Mouse (Mus musculus) embryonic stem cell, embryonic (primary cell): ENCODE measurements at regions not wholly inside any gene's neighbourhood (a gene's known extent, or its start where the extent isn't known, plus 50 kb on each side); places are given as distances from the start of the nearest gene placed in this dataset.
"Not testable (repeated sequence)": the region's sequence is repeated elsewhere in the genome, so short reads cannot be mapped to it uniquely, and the experiment has no call there.

ENCODE experiments used
- CTCF ChIA-PET, 4 experiments: fragments of 300-600 bp in 2 of 4; fragments of 350-600 bp in 2 of 4; sonication (Branson Sonifier 250); formaldehyde crosslinking; loops; one replicate each; lab custom pipeline; 2022; ENCODE audit warnings: inconsistent platforms in 2 of 4; lab: Charles Lee
- POLR2A ChIA-PET, 4 experiments: fragments of 300-600 bp in 2 of 4; fragments of 350-600 bp in 2 of 4; sonication (Branson Sonifier 250); formaldehyde crosslinking; loops; one replicate each; lab custom pipeline; 2022; ENCODE audit warnings: antibody characterized with exemption in 4 of 4, inconsistent platforms in 1 of 4; lab: Charles Lee

DNA sequence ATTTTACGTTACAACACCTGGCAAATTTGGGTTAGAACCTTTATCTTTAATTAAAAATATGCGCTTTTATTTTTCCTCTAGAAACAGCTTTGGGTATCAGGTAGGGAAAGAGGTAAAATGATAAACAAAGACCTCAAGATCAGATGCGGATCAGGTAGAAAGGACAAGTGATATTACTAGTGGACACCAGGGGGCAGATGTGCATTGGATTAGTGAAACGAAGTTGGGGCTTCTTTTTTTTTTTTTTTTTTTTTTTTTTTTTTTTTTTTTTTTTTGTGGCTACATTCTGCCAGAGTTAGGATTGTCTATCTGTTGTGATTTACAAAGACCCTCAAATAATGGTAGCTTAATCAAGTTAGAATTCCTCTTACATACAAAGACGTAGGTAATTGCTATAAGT lies 153.8 kb downstream of the Cd109 start:
- CTCF ChIA-PET: no interaction called here
- POLR2A ChIA-PET: interaction anchor here in 1 of 4 experiments (1.0 kb wide), 1 partner anchor 224 kb away, joined by 3 read pairs; no protein-coding TSS in a partner anchor

DNA sequence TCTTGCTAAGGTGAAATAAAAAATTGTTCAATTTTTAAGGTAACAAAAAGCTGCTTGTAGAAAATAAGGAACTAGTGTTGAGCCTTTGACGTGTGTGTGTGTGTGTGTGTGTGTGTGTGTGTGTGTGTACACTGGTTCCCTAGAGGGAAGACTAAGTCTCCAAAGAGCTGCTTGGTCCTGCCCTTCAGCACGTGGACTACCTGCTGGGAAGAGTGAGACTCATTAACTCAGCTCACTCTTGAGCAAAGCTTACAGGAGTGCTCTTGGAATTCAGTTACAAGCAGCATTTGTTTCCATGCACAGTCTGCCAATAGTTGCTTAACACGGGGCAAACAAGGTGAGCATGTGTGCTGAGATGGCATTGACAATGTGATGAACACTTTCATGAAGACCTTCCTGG lies 158.6 kb downstream of the Cd109 start:
- POLR2A ChIA-PET: no interaction called here
- CTCF ChIA-PET: interaction anchor here in 1 of 4 experiments (0.7 to 0.8 kb wide), 2 partner anchors 134 to 642 kb away, joined by 4 read pairs; no protein-coding TSS in a partner anchor

DNA sequence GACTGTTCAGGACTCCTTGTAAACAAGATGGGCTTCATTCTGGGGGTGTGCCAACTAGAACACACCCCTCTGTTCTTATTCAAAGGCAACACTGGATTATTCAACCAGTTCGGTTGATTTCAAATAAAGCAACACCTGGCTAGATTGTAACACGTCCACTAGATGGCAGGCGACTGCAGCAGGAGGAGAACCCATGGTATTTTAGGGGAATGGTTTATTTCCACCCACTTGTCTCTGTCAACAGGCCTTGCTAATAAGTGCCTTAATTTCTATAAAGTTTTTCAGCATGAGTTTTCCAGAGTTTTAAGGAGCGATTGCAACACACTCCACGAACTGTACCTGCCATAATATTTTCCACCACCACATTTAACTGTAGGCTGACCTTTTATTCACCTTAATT lies 160.1 kb downstream of the Cd109 start:
- ChIA-PET CTCF (interaction anchor here in 3 of 4 experiments (0.6 to 1.0 kb wide), 5 partner anchors 8 to 947 kb away, joined by 3 to 4 read pairs (median 3); no protein-coding TSS in a partner anchor), POLR2A (no interaction called here)

DNA sequence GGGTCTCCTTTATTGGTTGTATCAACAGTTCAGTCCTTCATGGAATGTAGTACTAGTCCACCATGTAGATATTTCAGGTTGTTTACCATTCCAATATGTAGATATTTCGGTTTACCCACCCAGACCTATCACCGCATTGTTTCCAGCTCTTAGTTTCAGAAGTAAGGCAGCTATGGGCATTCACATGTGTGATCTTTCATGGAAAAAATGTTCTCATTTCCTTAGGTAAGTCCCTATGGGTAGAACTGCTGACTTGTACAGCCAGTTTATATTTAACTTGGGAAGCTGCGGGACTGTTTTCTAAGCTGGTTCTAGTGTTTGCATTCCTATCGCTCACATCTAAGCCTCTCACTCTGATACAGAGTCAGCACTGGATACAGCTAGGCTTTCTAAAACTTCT lies 165.2 kb downstream of the Cd109 start:
- ChIA-PET CTCF (interaction anchor here in 1 of 4 experiments (1.2 kb wide), 1 partner anchor 941 kb away, joined by 4 read pairs; no protein-coding TSS in a partner anchor), POLR2A (interaction anchor here in 1 of 4 experiments (0.7 kb wide), 1 partner anchor 942 kb away, joined by 3 read pairs; no protein-coding TSS in a partner anchor)

DNA sequence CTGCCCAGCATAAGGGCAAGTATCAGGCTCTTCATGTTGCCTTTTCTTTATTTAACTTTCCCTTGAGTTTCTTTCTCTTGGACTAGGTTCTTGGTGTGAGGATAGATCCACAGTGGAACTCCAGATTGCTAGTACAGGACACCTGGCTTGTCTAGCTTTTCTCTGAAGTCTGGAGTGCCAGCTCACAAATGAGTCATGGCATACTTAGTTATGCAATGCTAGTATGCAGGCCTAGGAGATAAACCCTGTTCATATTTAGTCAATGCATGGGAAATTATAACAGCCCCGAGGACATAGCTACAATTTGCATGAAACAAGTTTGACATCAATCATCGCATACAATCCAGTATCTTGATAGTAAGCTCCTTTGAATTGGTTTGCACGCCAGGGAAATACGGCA lies 167.0 kb downstream of the Cd109 start:
- CTCF ChIA-PET: no interaction called here
- POLR2A ChIA-PET: no interaction called here

DNA sequence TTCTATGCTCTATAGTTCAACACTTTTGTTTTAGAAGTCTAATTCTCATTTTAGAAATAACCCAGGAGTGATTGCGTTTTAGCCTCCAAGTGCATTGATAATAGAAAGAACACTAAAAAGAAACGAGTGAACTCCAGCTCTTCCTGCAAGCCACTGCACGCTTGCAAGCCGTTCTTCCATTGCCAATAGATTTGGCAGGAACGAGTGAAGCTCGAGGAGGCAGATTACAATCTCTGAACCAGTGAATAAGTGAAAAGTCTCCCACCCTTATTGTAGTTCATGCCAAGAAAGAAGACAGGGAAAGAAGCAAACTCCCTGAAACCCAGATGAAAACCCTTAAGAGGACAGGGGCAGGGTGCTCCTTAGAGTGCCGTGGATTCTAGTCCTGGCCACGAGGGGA lies 167.5 kb downstream of the Cd109 start:
- ChIA-PET CTCF (interaction anchor here in 1 of 4 experiments (1.5 kb wide), 1 partner anchor 938 kb away, joined by 4 read pairs; no protein-coding TSS in a partner anchor), POLR2A (no interaction called here)

DNA sequence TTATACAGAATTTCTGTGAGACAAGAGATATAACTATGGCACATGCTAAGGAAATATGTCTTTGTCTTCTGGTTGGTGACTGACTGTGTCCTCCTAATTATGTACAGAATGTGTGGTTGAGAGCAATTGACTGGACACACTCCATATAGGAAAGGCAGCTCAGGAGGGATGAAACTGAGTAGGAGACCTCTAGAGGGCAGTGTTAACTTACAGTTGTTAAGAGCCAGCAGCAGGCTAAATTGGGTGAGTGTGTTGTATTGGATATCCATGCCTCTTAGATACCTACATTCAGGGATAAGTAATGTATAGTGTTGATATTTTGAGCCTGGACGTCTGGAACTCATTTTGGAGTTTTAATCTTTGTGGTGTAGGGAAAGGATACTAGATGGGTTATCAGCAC lies 172.5 kb downstream of the Cd109 start:
- ChIA-PET POLR2A (no interaction called here), CTCF (interaction anchor here (0.6 to 1.5 kb wide), 8 partner anchors 142 to 934 kb away, joined by 3 to 10 read pairs (median 4); no protein-coding TSS in a partner anchor)

DNA sequence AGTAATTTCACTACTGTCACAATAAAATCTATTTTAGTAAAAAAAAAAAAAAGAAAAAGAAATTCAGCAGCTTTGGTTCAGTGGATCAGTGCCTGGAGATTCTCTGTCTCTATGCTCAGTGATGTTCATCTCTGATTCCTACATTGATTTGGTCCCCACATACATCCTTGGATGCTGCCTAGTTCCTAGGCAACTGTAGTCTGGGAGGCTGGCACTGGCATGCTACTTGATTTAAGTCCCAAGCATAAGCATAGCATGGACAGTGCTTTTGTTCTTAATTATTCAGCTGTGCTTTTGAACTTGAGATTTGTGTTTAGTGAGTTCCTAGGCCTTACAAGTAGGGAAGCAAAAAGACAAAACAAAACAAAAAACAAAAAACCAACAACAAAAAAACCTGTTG lies 174.4 kb downstream of the Cd109 start:
- CTCF ChIA-PET: interaction anchor here in 1 of 4 experiments (1.0 kb wide), 1 partner anchor 144 kb away, joined by 3 read pairs; no protein-coding TSS in a partner anchor
- POLR2A ChIA-PET: interaction anchor here in 1 of 4 experiments (0.6 kb wide), 1 partner anchor 1187 kb away, joined by 3 read pairs; no protein-coding TSS in a partner anchor

DNA sequence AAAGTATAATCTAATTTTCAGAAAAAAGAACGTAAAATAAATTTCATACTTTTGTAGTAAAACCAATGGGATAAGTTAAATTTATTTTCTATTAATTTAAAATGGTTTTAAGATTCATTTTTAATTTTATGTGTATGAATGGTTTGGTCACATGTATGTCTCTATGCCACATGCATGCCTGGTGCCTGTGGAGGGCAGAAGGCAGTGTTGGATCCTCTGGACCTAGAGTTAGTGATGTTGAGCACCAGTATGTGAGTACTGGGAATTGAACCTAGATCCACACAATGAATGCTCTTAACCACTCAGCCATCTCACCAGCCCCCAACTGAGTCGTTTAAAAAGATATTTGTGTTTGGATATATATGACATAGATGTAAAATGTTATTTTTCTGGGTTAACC lies 174.8 kb downstream of the Cd109 start:
- POLR2A ChIA-PET: interaction anchor here in 1 of 4 experiments (0.6 kb wide), 1 partner anchor 1187 kb away, joined by 3 read pairs; no protein-coding TSS in a partner anchor
- CTCF ChIA-PET: no interaction called here

DNA sequence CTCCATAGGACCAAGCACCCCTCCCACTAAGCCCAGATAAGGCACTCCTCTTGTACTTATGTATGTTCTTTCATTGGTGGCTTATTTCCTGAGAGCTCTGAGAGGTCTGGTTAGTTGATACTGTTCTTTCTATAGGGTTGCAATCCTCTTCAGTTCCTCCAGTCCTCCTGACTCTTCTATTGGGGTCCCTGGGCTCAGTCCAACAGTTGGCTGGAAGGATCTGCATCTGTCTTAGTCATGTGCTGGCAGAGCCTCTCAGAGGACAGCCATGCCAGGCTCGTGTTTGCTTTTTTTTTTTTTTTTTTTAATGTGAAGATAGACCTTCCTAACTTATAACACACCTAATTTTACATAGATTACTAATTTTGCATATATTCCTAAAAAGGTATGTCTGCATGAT lies 180.5 kb downstream of the Cd109 start:
- CTCF ChIA-PET: no interaction called here
- POLR2A ChIA-PET: no interaction called here

DNA sequence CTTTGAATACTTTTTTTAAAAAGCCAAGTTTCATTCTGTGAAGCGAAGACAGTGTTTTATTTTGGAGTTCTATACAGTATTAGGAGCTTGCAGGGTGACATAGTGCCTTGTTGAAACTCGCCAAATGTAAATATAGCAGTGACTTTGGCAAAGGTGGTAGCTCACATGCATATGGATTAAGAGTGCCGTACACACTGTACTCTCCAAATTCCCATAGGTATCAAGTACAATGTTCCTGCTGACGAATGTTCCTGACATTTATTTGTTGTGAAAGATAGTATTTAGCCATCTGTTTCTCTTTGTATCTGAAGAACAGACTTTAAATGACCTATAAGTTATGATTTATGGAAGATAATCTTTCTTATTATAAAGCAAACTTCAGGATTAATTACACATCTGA lies 201.9 kb downstream of the Cd109 start:
- CTCF ChIA-PET: interaction anchor here in 1 of 4 experiments (1.2 kb wide), 1 partner anchor 14 kb away, joined by 4 read pairs; no protein-coding TSS in a partner anchor

DNA sequence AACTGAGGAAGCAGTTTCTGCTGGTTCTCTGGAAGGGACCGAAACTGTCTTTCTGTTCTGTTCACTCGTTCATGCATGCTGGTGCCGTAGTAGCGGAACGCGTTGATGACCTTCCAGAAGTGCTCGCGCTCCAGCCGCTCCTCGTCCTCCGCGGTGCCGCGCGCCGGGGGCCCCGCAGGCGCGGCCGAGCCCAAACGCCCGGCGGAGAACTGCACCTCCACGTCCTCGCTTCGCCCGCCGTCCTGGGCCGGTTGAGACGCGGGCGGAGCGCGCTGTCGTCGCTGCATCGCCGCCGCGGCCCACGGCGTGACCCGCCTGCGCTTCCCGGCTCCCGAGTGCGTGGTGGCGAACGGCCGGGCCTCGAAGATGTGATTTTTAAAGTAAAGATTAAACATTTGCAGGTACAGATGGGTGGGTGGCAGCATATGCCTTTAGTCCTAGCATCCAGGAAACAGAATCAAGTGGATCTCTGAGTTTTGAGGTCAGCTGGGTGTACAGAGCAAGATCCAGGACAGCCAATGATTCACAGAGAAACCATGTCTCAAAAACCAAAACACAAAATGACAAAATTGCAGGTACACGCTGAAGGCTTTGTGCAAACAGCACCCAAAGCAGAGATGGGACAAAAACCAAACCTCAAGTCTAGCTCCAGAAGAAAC lies 206.3 kb downstream of the Cd109 start:
- CTCF ChIA-PET, POLR2A ChIA-PET: not testable (repeated sequence)

More for the DNA sequence above, 201.9 kb downstream of the Cd109 start:
- POLR2A ChIA-PET: no interaction called here

DNA sequence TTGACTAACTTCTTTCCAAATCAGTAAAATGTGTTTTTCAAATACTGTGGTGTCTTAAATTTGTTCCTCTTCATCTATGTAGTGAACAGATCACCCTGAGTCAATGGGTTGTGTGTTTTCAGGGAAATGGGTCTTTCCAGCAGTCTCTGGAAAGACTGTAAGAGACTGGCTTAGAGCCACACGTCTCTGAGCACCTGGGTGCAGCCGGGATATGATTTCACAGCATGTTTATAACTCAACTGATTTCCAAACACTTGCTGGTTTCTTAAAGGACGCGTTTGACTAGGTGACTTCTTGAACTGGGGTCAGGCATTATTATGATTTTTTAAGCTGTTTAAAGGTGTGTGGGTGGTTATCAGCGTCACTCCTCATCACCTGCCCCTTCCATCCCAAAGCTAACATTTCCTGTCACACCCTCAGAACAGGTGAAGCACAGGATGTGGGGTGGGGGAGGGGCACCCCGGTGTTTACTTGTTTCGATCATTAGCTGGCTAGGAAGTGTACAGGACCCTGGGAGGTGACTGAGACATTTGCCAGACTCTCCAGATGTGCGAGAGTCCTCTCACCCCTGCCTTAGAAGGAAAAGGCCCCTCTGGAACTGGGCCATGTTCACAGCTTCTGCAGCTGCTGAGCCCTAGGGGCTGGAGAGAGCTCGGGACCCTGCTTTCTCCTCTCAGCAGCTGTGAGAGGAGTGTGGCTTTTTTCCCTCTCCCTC lies 229.8 kb downstream of the Cd109 start:
- CTCF ChIA-PET: no interaction called here
- POLR2A ChIA-PET: no interaction called here

DNA sequence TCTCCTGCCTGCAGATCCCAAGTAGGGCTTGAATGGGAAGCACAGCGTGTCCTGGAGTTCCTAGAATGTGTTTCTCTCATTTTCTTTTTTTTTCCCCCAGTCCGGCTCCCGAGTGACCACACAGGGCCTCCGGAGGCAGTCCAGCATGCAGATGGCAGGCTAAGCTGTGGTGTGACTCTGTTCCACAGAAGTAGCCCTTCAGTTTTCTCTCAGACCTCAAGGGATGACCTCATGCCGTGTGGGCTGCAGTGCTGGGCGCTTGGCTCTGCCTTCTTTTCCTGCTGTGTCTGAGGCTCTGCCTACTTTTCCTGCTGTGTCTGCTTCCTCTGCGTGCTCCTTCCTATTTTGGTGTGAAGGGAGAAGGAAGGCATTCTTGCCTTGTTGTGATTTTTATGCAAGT lies 230.8 kb downstream of the Cd109 start:
- ChIA-PET CTCF (no interaction called here), POLR2A (no interaction called here)

DNA sequence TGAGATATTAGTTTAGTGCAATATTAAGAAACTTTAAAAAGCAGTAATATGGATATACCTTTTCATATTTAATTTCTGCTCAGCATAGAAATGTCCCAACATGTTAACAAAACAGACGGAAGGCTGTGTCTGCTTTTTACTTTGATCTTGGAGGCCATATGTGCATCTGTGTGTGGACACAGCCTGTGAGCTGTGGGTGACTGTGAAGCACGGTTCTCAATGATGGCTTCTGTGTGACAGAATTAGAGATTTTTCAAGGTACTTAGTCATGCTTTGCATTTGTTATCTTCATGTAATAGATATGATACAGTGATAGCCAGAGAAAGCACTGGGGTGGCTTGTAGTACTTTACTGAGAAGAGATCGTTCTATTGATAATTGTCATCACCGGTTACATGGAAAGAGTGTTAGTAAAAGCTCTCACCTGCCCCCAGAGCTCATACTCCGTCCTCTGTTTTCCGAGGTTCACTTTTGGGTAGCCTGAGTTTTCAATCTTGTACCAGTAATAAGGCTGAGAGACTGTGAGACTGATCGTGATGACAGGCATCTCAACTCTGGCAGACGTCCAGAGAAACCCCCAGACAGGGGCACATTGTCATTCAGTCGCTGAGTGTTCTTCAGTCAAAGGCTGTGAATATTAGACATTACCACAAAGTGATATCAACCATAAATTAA lies 232.7 kb downstream of the Cd109 start:
- CTCF ChIA-PET: interaction anchor here in 1 of 4 experiments (0.6 kb wide), 2 partner anchors 16 to 875 kb away, joined by 3 read pairs; no protein-coding TSS in a partner anchor
- POLR2A ChIA-PET: no interaction called here

DNA sequence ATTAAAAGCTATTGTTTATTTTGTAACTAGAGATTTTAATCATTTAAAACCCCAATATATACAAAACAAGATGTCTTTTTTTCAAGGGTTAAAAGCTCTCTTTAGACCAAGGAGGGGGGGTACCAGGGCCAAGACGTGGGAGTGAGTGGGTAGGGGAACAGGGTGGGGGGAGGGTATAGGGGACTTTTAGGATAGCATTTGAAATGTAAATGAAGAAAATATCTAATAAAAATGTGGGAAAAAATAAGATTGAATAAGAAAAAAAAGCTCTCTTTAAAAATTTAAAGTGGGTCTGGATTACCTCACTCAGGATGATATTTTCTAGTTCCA lies 233.2 kb downstream of the Cd109 start:
- POLR2A ChIA-PET: interaction anchor here in 1 of 4 experiments (0.9 kb wide), 1 partner anchor 221 kb away, joined by 4 read pairs; no protein-coding TSS in a partner anchor
- CTCF ChIA-PET: interaction anchor here in 1 of 4 experiments (0.6 kb wide), 1 partner anchor 875 kb away, joined by 3 read pairs; no protein-coding TSS in a partner anchor

DNA sequence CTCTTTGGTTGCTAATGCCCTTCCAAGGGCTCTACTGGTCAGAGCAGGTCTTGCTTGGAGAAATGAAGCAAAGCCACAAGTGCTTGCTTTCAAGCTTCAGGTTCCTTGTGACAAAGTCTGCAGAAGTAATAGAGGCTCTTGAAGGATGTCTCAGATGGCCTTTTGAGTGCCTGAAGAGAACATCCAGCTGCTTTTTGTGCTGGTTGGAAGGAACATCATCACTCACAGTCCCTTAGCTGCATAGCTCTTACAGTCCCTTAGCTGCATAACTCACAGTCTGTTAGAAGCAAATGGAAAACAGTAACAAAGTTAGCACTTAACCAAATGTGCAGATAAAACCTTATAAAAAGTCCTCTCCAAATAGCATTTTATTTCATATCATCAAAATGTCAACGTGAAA lies 241.6 kb downstream of the Cd109 start:
- ChIA-PET CTCF (interaction anchor here in 1 of 4 experiments (0.6 kb wide), 1 partner anchor 852 kb away, joined by 3 read pairs; no protein-coding TSS in a partner anchor), POLR2A (no interaction called here)

DNA sequence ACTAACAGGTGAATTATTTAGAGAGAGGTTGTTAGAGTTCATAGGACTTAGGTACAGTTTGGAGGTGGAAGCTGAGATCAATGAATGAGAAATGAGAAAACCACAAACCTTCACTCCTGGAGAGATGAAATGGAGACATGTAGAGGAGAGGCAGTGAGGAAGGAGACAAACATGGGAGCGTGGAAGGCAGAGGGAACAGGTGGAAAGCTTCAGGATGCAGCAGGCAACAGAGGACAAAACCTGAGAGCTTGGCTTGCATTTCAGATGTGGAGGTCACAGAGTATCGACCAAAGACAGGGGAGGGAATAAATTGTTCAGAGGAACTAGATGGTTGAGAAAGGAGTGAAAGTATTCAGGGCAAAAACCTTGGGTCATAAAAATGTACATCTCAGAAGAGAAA lies 244.6 kb downstream of the Cd109 start:
- POLR2A ChIA-PET: no interaction called here
- CTCF ChIA-PET: no interaction called here

DNA sequence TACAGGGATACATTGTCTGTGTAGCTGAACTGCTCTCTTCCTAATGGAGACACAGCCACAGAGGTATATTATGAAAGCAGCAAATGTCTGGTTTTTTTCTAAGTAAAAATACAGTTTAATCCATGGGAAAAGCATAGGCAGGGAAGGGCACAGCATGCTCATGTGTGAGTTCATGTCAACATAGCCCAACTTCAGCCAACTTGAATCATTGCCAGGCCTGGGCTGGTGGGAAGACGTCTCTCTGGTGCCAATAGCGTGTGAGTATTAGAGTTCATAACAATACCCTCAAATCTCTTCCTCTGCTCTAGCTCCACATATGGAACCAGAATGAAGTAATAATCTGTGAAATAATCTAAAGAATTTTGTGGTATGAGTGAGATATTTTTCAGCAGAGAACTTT lies 257.2 kb downstream of the Cd109 start:
- POLR2A ChIA-PET: no interaction called here
- CTCF ChIA-PET: interaction anchor here in 1 of 4 experiments (0.6 kb wide), 1 partner anchor 35 kb away, joined by 6 read pairs; no protein-coding TSS in a partner anchor
